Mouse (Mus musculus): ENCODE measurements around the gene Prmt2. TPM values are rescaled to one million over a fixed set of nuclear protein-coding genes. Genes with fewer than 3 reads are reported as not detected.

The Prmt2 gene
- total RNA-seq (2022): 1 to 10 TPM; 2.1 to 3.3 (median 3.0) TPM

DNA sequence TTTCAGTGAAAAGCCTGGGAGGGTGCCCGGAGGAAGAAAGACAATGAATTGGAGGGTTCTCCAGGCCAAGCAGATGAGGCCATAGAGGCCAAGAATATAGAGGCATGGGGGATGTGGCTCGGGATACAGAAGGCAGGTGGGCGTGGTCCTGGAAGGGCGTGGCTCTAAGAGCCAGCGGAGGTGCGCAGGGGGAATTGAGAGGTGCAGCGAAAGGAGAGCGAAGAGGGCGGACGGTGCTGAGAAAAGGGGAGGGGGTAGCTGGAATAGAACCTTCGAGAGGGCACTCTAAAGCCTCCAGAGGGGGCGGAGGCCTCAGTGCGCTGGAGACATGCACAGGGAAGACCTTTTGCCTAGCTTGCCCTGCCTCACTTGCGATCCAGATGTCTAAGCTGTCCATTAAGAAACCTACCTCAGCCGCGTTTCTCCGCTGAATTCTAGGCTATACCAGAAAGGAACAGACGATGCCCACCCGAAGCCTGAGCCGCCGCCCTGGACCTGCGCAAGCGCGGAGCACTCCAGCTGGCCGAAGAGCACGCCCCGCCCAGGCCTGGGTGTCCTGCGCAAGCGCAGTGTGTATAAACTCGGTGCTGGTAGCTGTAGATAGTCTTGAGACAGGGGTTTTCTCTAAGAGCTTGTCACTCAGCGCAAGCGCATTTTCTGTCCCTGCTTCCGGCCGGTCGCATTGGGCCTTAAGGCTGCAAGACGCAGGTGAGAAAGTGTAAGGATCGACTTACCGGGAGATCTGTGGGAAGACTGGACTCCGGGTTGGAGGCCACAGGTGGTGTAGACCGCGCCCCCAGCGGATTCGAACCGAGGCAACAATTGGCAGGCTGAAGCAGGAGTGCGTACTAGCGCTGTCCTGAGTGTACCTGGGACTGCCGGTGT lies at the start of gene Prmt2:
Prmt2 (minus strand) TSS at position 525 of the 885 bp plus-strand sequence.
- peak; percentile 78 to 84 for DNase-seq (ENCODE audit: low spot score in 2 of 2)

DNA sequence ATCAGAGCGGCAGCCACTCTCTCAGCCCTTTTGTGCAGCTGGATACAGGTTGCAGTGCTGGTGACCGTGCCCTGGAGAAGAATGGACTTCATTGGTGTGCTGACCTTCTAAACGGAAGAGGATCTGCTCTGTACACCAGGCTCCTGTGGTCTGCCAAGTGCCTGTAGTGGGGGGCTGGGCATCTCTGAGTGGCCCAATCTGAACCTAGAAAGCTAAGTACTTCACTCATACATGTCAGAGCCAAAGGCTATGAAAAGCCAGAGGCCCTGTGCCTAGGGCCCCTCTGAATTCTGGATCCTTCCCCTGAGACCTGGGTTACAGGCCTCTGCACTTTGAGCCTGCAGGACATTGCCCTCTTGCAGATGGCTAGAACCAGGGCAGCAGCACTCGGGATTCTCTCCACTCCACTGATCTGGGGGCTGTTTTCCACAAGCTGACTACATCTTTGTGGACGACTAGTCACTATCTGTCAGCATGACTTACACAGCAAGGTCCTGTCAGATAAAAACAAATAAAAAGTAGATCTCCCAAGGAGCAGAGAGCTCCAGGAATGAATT lies 41.0 kb upstream of the Prmt2 start:
- DNase-seq (ENCODE audit: low spot score in 2 of 2): no peak

DNA sequence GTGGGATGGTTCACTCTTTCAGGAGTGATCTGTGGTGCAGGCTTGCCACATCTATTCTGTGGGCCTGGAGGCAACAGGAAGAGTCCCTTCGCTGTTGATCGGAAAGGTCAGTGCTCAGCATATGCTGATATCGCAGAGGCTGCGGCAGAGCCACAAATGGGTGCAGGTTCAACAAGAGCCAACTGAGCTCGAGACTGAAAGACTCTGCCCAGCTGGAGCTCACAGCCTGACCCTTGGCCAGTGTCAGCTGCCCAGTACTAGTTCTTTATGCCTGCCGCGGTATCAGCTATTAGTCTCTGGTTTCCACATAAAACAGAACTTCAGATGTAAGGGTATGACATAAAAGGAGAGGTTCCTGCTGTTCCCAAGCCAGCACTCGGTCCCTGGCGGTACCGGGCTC lies 37.6 kb upstream of the Prmt2 start:
- DNase-seq (ENCODE audit: low spot score in 2 of 2): no peak

DNA sequence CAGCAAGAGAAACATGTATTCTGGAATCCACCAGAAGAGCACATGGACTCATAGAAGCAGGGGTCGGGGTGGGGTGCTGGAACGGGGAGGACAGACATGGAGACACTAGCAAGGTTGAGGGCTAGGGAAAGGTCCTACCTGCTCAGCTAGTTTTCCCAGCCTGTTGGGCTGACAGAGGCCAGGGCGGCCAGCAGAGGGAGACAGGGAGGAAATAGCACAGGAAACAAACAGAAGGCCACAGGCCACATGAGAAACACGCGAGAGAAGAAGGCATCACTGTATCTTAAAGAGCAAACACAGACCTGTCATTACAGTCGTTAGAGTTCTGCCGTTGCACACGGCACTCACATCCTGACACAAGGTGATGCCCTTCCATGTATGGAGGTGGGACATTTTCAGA lies 33.6 kb upstream of the Prmt2 start:
- no peak for DNase-seq (ENCODE audit: low spot score in 2 of 2)

DNA sequence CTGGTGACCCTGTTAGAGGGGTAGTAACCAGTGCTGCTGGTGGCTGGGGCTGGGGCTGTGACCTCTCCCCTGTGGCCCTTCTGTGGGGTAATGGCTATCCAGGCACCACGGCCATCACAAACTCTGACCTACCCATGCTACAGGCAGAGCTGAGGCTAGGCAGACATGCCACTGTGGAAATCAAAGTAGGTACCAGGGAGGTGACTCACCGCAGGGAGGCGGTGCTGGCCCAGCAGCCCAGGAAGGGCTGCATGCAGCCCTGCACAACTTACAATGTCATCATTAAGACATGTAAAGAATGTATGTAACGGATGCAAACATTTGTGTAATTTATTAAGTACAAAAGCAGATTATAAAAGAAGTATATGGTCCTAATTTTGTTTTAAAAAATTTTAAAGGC lies 24.8 kb upstream of the Prmt2 start:
- DNase-seq (ENCODE audit: low spot score in 2 of 2): no peak

DNA sequence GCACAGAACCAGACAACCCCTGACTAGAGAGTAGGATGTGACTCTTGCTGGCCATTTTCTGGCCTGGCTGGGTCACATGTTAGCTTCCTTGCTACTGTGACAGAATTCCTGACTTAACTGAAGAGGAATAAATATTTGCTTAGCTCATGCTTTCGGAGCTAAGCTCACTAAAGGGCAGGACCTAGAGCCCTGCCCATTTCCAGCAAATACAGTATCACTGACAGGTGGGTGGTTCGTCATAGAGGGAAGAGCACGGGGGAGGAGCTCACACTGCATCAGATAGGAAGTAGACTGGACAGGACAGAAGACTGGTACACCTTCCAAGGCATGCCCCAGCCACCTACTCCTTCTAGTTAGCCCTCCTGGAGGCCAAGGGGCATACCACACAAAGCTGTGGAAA lies 23.8 kb upstream of the Prmt2 start:
- no peak for DNase-seq (ENCODE audit: low spot score in 2 of 2)

DNA sequence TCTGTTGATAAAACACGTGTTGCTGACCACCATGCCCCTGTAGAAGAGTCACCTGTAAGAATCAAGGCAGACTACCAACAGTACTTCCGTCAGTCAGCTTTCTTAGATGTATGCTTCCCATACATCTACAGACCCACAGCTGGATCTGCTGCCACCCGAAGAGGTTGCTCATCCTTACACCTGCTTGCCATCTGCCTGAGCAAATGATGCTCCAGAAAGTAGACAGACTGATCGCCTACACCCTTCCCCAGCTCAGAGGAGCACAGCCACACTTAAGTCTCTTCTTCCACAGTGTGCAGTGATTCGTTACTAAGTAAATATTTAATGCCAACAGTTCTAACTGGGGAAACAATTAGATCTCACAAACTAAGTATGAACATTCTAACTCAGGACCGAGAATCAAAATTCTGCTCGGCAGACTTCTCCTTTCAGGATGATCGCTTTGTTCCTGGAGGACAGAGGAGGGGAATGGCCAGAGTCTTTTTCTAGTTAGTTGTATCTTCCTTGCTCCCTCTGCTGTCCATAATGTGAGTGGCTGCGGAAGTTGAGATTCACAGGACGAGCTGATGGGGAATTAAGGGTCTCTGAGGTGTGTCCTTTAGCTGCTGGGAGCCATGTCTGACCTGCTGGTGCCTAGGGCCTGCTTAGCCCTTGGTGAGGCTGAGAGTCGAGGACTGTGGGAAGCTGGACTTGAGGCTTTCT lies 22.8 kb upstream of the Prmt2 start:
- no peak for DNase-seq (ENCODE audit: low spot score in 2 of 2)

DNA sequence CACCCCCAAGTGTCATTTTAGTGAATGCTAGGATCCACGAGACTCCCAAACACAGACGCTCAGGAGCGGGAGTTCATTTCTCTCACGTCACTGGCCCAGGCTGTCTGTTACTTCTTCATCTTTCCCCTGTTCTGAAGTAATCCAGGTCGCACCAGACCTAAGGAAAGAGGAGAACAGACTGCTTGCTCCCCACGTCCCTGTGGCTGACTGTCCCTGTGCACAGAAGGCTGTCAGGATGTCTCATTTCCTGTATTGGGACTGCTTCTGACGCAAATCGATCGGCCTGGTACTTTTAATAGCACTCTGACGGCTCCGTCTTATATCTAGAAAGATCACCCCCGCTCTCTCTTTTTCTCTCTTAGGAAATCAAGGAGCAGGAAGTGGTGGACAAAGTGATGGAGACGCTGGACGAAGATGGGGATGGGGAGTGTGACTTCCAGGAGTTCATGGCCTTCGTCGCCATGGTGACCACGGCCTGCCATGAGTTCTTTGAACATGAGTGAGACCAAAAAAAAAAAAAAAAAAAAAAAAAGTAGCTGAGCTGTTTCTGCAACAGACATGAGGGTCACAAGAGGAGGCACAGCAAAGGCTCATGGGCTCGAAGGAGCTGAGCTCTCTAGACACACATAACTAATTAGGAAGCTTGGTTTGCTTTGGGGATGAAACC lies 22.0 kb upstream of the Prmt2 start:
- no peak for DNase-seq (ENCODE audit: low spot score in 2 of 2)

DNA sequence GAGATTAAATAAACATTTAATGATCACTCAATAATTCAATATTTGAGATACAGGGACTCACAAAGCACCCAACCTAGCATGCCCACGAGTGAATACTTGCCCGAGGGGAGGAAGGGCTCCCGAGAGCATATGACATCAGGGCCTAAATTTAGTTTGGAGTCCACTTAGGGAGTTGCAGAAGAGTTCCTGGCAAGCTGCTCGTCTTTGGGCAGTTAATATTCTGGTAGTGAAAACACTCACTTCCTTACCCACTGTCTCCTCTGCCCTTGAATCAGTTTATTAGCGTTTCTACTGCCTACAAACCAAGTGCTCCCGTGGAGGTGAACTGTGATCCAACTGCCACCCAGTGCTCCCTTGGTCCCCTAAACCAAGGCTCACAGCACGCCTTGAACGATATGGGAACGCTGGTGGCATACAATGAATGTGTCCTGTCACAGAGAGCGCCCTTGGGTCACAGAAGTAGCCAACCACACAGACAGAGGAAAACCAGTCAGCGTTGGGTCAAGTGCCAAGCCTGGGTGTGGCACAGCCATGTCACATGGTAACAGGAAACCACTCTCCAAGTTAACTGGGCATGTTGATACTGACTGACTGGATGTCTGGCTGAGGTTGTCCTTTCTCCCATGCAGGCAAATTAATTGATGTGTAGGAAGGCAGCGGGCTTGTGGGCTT lies 20.2 kb upstream of the Prmt2 start:
- peak; percentile 43 to 46 for DNase-seq (ENCODE audit: low spot score in 2 of 2)

DNA sequence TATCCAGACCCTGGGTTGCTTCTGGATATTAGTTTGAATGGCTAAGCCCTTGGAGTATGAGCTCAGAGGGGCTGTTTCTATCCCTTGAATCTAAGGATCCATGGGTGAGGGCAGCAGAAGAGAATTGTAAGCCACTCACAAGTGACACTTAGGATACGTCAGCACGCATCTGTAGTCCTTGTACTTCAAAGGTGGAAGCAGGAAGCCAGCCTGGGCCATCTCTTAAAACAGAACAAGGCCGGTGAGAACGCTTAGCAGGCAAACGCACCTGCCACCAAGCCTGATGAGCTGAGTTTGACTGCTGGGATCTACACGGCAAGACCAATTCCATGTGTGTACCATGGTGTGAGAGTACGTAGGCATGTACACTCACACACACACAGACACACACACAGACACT lies 19.6 kb upstream of the Prmt2 start:
- DNase-seq (ENCODE audit: low spot score in 2 of 2): no peak

DNA sequence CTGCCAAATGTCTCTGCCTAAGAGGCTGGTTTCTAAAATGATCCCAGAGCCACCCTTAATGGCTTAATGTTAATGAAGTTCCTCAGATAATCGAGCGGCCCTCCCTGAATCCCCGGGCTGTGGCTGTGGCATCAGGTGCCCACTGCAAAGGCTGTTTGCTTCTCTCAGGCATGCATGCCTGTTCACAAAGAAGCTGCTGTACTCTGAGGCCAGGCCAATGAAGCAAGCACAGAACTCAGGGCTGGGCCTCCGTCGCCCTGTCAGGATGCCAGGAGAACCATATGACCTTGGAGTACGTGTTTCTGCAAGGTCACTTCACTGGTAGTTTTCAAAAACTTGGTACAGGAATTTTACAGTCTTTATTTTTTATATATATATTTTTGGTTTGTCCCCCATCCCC lies 18.0 kb upstream of the Prmt2 start:
- DNase-seq (ENCODE audit: low spot score in 2 of 2): no peak

DNA sequence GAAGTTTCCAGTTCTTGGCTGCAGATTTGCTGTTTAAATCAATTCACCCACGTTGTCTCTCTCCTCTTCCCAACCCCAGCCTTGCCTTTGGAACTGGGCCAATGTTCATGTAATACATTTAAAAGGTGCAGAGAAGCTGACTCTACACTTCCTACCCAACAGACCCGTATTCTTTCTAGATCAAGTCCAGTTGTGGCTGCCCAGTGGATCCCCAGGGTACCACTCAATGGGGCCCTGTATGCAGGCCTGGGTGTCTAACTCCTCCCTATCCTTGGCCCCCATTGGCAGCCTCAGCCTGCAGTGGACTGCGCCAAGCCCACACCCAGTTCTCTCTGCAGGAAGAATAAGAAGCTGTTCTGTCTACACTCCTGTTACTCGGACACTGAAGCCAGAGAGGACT lies 15.9 kb upstream of the Prmt2 start, which contains the start of gene S100b:
S100b (plus strand) TSS at position 318 of the 400 bp plus-strand sequence.
- DNase-seq (ENCODE audit: low spot score in 2 of 2): no peak

DNA sequence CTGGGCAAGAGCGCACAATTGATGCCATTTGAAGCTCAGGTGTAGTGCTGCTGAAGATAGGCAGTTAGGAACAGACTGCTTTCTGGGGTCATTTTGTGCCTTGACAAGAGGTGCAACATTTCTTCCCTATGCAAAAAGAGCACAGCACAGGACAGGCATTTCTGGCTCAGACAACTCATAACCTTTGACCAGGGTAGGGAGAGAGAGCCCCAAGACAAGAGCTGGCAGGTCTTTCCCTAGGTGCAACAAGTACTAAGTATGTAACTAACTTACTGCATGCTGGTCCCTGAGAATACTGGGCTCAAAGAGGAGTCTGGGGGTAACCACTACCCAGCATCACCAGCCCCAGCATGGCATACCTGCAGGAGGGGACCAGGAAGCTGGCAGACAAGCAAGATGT lies 15.4 kb upstream of the Prmt2 start:
- DNase-seq (ENCODE audit: low spot score in 2 of 2): no peak

DNA sequence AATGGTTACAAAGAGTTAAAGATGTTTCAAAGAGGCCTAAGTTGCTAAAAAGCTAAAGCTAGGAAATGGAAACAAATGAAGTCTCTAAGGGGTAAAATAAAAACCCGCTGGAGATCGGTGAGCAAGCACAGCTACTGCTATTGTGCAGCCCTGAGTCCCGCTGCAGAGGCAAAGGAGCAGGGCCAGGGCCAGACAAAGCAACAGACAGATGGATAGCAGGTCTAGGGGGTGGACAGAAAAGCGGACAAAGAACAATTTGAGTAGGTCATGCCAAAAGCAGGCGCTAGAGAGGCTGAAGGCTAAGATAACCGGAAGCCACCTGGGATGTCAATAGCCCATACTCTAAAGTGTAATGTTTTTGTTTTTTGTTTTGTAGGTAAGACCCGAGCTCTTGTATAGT lies 13.2 kb upstream of the Prmt2 start:
- no peak for DNase-seq (ENCODE audit: low spot score in 2 of 2)

DNA sequence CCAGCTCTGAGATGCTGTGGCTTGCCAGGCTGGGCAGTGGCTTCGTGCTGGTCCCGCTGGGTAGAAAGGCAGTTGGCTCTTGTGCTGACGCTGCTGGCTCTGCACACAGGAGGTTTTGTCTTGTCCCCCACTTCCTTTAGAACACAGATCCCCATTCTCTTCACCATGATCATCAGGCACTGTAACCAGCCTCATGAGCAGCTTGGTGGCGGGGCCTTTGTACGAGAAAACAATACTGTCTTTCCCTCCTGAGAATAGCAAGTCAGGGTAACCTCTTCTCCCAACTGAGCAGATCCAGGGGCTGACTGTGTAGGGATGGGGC lies 10.9 kb upstream of the Prmt2 start:
- DNase-seq (ENCODE audit: low spot score in 2 of 2): no peak

DNA sequence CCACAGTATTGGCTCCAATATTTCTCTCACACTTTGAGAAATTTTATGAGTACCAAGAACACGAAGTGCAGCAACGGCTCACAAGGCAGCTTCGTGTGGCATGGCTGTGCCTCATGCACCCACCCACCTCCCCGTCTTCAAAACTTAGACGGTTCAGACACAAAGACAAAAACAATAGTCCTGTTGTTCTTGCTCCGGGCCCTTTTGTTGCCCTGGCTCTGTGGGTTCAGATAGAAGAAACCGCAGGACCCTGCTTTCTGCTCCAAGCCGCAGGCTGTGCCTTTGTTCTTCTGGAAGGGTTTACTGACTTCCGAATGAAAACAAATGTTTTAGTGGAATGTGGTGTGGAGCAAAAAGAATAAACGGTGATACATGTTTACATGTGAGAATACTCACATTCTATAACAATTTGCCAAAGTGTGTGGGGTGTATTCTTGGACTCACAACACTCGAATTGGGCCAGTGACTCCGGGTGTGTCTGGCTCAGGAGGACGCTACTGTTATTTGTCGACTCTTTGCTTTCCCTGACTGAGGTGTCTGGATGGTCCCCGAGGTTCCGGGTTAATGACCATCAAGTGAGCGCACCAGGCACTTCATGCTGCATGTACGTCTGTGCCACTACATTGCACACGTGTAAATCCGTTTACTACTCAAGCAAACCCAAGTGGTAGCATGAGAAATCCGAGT lies 10.4 kb upstream of the Prmt2 start:
- DNase-seq (ENCODE audit: low spot score in 2 of 2): no peak

DNA sequence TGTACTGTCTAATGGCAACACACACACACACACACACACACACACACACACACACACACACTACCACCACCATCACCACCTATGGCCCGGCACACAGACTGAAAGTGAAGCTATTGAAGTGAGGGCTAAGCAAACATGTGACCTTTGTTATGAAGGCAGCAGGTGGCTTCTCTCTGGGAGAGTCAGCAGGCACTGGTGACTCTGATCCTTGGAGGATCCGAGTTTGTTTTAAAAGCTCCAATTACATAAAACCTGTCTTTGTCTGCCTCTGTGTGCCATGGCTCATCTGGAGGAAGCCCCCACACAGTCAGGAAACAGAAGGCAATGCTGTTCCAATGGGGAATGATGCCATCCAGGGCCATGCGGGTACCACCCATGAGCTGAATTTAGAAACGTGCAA lies 8.9 kb upstream of the Prmt2 start:
- DNase-seq (ENCODE audit: low spot score in 2 of 2): no peak

DNA sequence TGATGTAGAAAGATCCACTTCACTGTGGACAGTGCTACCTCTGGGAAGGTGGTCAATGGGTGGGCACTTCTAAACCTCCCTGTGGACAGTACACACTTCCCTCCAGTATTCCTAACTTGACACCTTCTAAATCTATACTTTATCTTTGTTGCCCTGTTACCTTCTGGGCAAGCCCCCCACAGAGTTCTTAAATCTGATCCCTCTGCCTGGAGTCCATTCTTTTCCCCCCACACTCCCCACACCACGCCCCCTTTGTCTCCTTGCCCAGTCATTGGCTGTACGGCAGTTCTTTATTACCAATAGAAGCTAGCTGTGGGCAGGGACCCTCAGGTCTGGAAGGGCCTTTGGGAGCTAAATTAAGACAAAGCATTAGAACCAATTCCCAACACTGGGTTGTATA lies 7.4 kb upstream of the Prmt2 start:
- no peak for DNase-seq (ENCODE audit: low spot score in 2 of 2)

DNA sequence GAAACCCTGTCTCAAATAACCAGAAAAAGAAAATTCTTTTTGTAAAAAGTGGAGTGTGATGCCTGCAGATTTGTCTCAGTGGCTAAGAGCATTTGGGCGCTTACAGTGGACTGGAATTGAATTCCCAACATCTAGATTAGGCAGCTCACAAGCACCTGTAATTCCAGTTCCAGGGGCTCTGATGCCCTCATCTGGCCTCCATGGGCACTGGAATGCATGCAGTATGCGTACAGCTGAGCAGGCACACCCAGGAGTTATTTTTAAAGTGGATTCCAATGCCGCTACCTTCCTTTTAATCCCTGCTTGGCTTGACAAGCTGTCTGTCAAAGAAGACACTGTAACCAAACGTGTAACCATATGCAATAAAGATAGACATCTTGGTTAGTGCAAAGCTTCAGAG lies 1.7 kb upstream of the Prmt2 start:
- no peak for DNase-seq (ENCODE audit: low spot score in 2 of 2)

DNA sequence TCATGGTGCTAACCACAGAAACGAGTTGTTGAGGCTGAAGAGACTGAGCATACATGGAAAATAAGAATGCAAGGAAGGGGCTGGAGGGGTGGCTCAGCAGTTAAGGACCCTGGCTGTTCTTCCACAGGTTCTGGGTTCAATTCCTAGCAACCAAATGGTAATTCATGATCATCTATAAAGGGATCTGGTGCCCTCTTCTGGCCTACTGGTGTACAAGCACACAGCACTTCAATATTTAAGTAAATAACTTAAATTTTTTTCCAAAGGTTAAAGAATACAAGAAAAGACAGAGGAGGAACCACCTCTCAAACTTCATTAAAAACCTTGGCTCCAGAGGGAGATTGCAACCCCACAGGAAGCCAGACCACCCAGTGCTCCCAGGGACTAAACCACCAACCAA lies 8.0 kb downstream of the Prmt2 start:
- DNase-seq (ENCODE audit: low spot score in 2 of 2): no peak

DNA sequence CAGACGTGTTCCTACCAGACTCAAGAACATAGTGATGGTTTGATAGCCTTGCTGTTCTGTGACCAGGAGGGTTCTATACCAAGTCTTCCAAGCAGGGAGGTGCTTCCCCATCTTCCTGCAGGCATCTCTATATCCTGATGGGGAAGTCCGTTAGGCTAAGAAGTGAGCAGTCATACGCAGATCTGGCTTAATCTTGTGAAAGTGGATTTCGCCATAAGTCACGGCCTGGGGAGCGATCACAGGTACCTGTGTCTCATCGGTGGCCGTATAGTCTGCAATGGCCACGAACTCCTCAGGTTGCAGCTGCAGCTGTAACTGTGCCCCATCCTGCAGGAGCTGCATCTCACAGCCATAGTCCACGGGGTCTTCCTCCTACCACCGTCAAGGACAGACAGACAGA lies 11.7 kb downstream of the Prmt2 start:
- DNase-seq (ENCODE audit: low spot score in 2 of 2): no peak
